Mouse (Mus musculus) adrenal gland, postnatal 14 days (tissue): ENCODE data around the gene Sfxn5. TPM values are rescaled to one million over a fixed set of nuclear protein-coding genes. Genes with fewer than 3 reads are reported as not detected.

ENCODE experiments used
- DNase-seq: peaks from one replicate; pipeline ENCODE4 v3.0.0; 2021; ENCODE audit warnings: mixed read lengths
- total RNA-seq: library from RNA; stranded (reverse); gene quantifications from 2 replicates; pipeline ENCODE4 v1.2.3, GENCODE M21; 2021

Sfxn5 gene
- total RNA-seq, 1 experiment from 2014 or later, result 31.8 TPM

GRCm38 (mm10) chr6:85364439-85364838 is 31.2 kb upstream of the Sfxn5 start:
- DNase-seq, result no peak

GRCm38 (mm10) chr6:85363906-85364260 is 30.7 kb upstream of the Sfxn5 start:
- DNase-seq, result no peak

DNA sequence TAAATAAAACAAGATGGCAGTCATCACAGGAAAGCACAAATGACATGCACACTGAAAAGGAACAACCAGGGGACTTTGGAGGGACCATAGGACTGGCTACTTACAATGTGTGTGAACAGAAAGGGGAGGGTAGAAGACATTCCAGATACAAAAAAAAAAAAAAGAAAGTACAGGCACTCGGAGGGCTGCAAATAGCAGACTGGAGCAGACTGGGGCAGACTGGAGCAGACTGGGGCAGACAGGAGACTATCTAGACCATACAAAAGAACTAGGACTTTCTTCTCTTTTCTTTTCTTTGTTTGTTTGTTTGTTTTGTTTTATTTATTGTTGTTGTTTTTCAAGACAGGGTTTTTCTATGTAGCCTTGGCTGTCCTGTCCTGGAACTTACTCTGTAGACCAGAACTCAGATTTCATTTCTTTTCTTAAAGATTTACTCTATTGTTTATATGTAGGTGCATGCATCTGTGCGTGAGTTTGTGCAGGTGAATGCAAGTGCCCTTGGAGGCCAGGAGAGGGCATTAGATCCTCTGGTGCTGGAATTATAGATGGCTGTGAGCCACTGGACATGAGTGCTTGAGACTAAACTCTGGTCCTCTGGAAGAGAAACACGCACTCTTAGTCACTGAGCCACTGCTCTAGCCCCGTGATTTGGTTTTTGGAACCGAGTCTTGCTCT is 30.1 kb upstream of the Sfxn5 start:
- DNase-seq, result no peak

DNA sequence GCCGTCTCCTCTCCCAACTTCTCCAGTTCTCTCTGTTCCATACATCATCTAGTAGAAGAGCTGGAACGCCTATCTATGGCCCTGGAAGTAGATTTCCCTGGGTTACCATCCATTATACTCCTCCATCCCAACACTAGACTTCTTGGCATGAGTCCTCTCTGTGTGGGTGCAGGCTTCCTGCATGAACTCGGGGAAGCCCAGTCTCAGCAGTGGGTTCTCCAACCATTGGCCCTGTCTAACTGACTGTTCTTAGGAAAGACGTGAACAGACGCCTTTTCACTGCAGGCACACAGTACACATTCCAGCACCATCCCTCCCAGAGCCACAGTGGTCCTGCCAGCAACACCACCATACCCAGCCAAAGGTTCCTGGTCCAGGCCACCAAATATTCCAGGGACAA is 29.4 kb upstream of the Sfxn5 start:
- no peak for DNase-seq

GRCm38 (mm10) chr6:85360311-85360710 is 27.1 kb upstream of the Sfxn5 start:
- no peak for DNase-seq

GRCm38 (mm10) chr6:85358877-85359276 is 25.7 kb upstream of the Sfxn5 start:
- no peak for DNase-seq

- DNase-seq, result no peak
Measured at GRCm38 (mm10) chr6:85356682-85357465, 23.7 kb upstream of the Sfxn5 start.

DNA sequence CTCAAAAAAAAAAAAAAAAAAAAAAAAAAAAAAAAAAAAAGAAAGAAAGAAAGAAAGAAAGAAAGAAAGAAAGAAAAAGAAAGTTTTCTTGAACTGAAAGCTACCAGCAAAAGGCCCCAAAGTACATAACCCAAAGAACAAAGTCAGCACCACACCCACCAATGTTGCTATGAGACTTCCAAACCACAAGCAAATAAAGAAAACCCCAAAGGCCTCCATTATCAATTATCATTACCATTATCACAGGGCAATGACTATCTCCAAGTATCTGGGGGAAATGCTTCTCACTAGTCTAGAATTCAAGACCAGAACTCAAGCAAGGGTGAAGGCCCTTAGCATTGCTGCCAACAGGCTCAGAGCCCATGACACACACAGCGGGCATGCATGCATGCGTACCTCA is 22.5 kb upstream of the Sfxn5 start:
- no peak for DNase-seq

DNA sequence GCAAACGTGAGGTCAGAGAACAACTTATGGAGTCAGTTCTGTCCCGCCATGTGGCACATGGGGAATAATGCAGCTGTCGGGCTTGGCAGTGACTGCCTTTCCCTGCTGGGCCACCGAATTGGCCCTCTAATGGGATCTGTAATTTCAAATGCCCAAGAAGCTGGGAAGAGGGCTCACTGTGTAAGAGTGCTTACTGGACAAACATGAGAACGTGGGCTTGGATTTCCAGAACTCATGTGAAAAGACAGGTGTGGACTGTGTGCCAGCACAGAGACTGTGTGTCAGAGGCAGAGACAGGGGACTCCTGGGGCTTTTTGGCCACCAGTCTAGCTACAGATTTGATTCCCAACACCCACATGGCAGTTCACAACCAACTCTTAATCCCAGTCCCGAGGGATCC is 21.5 kb upstream of the Sfxn5 start:
- no peak for DNase-seq

DNA sequence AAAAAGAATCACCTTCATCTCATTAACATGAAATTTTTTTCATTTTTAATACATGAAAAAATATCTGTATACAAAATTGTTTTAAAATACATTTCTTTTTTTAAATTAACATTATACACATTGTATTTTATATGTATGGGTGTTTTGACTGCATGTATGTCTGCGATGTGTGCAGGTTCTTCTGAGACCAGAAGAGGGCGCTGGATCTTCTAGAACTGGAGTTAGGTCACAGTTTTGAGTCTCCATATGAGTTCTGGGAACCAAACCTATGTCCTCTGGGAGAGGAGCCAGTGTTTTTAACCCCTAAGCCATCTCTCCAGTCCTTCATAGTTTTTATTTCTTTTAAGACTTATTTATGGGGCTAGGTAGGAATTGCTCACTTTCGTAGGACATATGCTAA is 20.5 kb upstream of the Sfxn5 start:
- no peak for DNase-seq

DNA sequence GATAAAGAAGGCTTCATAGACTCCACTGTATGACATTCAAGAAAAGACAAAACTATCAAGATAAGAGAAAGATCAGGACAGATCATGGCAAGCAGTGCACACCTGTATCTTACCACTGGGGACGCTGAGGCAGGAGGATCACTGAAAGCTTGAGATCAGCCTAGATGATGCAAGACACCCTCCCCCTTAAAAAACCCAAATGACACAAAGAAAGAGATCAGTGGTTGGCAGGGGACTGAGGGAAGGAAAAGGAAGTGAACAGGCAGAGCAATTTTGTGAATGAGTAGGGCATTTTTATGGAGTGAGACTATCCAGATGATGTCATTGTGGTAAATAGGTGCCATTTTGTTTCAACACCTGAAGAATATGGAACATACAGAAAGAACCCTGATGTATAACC is 16.9 kb upstream of the Sfxn5 start:
- no peak for DNase-seq

- DNase-seq, result peak; percentile 82
Measured at GRCm38 (mm10) chr6:85349246-85349645, 16.0 kb upstream of the Sfxn5 start.

- no peak for DNase-seq
Measured at GRCm38 (mm10) chr6:85348133-85348532, 14.9 kb upstream of the Sfxn5 start.

DNA sequence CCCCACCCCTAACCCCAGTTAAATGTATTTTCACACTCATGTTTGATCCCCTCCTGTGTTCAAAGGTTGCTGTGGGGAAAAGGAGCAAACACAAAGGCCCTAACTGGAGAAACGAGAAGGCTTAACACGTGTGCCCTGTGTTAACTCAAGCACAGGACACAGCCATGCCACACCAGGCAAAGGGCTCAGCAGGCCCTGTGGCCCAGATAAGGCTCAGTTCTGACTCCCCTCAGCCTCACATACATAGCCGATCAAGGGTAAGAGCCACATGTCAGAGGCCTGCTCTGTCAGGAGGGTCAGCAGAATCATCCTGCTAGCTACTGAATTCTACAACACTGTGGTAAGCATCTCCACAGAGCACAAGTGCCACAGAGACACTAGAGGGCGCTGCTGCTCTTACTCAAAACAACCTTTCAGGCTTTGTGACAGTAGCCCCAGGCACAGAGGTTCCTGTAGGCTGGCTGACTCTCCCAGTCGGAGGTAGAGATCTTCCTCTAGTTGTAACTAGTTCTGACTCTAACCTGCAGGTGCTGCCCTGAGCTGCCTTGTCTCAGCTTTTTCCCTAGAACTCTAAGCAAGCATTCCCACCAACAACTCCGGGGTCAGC is 12.9 kb upstream of the Sfxn5 start:
- DNase-seq, result peak; percentile 92

GRCm38 (mm10) chr6:85344929-85345328 is 11.7 kb upstream of the Sfxn5 start:
- DNase-seq, result no peak

- DNase-seq, result no peak
Measured at GRCm38 (mm10) chr6:85343027-85343426, 9.8 kb upstream of the Sfxn5 start.

DNA sequence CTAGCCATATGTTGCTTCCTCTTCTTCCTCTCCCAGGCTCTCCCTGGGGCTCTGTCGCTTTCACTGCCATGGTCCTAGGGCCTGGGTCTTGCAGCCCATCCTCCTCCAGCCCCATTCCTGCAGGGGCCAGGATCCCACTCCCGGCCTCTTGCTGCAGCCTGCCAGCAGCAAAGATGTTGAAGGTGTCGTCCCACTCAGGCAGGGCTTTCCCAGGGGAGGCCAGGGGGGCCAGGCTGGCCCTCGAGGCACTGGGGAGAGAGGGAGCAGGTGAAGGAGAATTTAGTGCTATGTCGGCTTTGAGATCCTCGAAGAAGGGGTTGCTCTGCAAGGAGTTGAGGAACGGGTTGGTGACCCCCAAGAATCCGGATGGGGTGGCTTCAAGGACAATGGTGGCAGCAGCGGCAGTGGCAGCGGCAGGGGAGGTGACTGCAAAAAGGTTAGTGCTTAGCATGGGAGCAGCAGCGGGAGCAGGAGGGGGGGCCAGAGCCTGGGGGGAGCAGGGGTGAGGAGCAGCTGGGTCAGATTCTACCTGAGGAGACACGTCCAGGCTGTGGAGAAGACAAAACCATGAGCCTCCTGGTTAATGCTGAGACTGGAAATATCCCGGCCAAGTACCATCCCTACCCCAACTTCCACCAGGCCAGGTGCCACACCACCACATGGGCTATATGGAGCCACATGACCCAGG is 8.7 kb upstream of the Sfxn5 start:
- DNase-seq, result no peak

DNA sequence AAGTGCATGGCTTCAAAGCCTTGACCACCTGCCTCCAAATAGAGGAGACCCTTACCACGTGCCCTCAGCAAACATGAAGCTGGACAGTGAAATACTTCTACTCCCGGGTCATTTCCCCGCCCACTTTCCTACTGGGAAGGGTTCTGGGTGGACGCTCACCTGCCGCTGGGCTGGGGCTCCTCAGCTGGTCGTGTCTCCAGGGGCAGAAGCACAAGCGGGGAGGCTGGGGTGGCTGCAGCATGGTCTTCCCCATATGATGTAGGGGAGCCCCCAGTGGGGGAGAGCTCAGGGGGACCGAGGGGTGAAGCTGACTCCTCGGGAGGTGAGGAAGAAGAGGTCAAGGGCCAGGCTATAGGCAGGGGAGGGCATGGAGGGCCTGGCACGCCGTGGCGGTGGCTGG is 7.0 kb upstream of the Sfxn5 start:
- DNase-seq, result no peak

- peak; percentile 62 for DNase-seq
Measured at GRCm38 (mm10) chr6:85339273-85339901, 6.2 kb upstream of the Sfxn5 start.

- no peak for DNase-seq
Measured at GRCm38 (mm10) chr6:85336944-85337343, 3.7 kb upstream of the Sfxn5 start.

- DNase-seq, result no peak
Measured at GRCm38 (mm10) chr6:85335352-85335751, 2.1 kb upstream of the Sfxn5 start.

DNA sequence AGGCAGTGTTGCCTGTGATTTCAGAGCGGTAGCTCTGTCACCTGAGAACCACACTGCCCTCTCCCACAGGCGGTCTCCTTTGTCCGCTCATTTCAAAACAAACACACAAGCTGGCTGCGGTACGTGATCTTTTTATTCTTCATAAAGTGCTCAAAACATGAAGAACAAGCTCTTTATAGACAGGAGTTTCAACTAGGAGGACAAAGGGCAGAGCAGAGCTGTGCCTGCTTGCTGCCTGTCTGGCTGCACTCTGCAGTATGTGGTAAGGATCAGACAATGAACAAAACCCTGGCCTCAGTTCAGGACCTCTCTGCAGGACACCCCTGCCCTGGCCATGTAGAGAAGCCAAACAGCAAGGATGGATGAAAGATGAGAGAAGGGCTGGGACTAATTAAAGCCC is 1.6 kb upstream of the Sfxn5 start:
- DNase-seq, result no peak

GRCm38 (mm10) chr6:85334251-85334650 is 1.0 kb upstream of the Sfxn5 start:
- DNase-seq, result no peak
